Mouse (Mus musculus): ENCODE measurements around the gene Clint1. TPM values are rescaled to one million over a fixed set of nuclear protein-coding genes. Genes with fewer than 3 reads are reported as not detected.

The Clint1 gene
- total RNA-seq, 2 experiments from 2014 or later = 133 TPM

DNA sequence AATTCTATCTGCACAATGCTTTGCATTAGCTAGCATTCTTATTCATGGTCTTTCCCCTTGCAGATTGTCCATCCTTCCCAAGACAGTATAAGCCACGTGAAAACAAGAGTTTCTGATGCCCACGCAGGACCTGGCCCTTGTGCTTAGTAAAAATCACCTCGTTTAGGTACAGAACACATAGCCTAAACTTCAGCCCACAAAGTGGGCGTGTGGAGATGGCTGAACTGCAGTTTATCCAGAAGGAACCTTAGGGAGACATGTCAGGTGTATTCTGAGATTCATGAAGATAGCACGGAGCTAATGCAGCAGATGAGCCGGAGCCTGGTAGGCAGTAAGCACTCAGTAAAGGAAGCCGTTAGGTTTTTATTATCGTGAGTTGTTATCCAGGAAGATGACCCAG is 69.2 kb downstream of the Clint1 start:
- no peak for ATAC-seq (replicated peaks; ENCODE audit: poor library complexity)

DNA sequence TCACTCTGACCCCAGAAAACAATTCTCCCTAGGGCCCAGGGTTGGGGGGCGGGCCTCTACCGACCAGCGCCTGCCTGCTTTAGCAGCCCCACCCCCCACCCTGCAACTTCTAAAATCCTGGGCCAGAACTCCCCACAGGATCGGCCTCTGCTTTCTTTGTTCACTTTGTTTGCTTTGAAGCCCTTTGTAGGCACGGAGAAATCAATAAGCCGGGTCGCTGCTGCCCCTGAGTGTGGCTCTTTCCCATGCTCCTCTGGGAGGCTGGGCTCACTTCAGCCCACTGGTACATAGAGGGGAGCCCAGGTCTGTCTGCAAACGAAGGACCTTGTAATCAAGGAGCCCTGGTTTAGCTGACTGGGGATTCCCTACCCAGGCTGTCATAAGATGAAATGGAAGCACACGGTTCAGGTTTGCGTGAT is 69.6 kb downstream of the Clint1 start:
- ATAC-seq (replicated peaks; ENCODE audit: poor library complexity) = no peak

DNA sequence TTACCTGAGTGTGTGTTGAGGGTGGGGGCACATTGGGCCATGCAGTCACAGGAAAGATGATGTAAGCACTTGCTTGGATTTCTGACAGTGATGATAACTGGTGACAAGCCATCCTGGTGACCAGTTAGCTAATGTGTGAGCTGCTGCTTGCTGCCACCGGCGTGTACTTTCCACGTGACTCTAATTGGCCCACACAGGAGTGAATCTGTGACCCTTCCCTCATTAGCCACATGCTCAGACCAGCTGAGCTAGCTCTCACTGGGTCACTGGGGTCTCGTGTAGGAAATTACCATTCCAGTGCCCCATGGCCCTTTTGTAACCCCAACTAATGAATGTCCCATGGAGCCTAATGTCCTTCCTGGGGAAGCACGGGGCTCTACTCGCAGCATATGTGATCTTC is 73.6 kb downstream of the Clint1 start:
- no peak for ATAC-seq (replicated peaks; ENCODE audit: poor library complexity)

DNA sequence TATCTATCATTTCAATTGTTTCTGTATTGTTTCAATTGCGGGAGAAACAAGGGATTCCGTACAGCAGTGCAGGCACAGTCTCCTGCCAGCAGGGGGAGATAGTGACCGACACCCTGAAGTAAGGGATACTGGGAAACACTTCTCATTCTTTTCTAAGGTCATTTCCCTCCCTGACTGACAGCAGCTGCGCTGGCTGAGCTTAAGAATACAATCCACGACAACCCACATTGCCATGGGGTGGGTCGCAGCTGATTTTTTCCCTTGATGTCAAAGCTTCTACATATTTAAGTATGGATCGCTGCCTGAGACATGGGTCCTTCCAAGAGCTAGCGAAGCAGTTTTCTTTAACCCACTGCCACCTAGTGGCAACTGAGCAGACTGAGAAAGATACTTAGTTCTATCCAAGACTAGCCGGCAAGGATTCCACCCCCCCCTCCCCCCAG is 74.8 kb downstream of the Clint1 start:
- ATAC-seq (replicated peaks; ENCODE audit: poor library complexity) = peak; percentile 97

- no peak for ATAC-seq (replicated peaks; ENCODE audit: poor library complexity)
Measured at GRCm38 (mm10) chr11:45927456-45927855, 75.6 kb downstream of the Clint1 start.

DNA sequence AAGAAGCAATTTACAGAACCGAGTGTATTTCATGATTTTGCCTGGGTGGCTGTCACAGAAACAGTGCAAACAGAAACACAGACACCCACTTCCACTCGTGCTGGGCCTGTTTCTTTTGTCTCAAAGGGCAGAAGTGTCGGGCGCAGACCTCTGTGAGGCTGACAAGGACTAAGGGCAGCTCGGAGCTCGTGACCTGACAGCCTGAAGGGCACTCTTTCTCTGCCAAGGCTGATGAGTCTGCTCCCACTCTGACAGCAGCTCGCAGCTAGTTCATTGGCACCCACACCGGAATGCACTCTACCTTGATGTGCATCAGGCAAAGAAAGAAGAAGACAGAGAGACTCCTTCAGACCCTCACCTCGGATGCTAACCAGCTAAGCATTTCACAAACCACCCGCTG is 77.7 kb downstream of the Clint1 start:
- ATAC-seq (replicated peaks; ENCODE audit: poor library complexity) = no peak

DNA sequence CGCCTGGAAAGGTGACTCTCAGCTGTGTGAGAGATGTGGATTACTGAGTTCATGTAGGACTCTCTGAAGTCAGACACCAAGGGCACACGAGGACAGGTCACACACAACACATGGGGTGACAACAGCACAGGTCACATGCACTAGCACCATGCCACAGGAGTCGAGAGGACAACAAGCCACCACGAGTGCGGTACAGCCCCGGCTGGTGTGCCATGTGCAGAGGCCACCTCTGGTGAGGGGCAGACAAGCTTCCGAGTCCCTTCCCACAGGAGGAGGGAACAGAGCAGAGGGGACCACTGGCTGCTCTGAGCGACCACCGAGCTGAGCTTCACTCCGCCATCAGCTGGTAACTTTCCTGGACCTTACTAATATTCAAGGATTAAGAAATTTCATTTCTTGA is 80.9 kb downstream of the Clint1 start:
- ATAC-seq (replicated peaks; ENCODE audit: poor library complexity) = no peak

DNA sequence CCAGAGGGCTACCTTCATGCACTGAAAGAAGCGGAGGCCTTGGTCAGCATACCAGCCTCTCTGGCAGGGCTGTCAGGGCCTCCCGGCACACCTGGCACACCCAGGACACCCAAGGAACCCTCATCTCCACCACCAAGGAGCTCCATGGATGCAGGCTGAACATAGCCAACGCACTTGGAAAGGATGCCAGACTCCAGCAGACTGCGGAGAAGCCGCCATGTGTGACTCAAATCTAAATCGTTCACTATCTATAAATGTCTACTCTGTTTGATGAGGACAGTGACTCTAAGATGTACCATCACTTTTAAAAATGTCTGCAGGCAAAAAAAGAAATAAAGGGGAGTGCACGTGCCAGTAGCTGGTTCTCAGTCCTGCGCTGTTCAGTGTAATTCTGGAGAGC is 85.6 kb downstream of the Clint1 start:
- ATAC-seq (replicated peaks; ENCODE audit: poor library complexity) = no peak

DNA sequence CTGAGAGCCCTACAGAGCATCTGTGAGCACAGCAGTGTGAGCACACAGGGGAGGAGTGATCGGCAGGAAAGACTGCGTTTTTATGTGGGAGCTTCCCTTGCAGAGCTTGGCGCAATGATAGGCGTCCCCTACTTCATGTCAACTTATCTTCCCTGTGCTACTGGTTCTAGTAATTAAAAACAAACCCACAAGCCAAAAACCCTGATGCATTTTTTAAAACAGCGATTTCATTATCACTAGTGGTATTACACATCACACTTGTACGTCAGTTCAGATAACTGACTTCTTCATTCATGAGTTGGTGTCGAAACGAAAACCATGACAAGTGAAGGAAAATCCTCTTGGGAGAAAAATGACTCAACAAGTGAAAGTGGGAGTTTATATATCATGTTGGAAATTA is 87.1 kb downstream of the Clint1 start:
- ATAC-seq (replicated peaks; ENCODE audit: poor library complexity) = peak; percentile 64

DNA sequence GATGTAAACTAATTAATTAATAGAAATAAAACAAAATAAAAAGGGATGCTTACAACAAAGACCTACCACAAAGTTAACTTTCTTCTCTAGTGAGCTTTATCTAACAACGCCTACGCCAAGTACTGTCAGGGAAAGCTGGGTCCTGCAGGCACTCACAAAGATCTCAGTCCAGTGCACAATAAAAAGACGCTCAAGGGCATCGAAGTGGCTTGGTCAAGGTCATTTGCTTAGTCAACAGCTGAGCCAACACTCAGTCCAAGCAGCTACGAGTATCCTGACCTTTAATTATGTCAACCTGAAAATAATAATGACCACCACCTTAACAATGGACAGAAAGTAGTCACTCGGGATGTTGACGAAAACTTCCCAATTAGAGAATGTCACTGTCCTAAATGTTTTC is 90.4 kb downstream of the Clint1 start:
- ATAC-seq (replicated peaks; ENCODE audit: poor library complexity) = no peak

- no peak for ATAC-seq (replicated peaks; ENCODE audit: poor library complexity)
Measured at GRCm38 (mm10) chr11:45943108-45943705, 91.4 kb downstream of the Clint1 start.

DNA sequence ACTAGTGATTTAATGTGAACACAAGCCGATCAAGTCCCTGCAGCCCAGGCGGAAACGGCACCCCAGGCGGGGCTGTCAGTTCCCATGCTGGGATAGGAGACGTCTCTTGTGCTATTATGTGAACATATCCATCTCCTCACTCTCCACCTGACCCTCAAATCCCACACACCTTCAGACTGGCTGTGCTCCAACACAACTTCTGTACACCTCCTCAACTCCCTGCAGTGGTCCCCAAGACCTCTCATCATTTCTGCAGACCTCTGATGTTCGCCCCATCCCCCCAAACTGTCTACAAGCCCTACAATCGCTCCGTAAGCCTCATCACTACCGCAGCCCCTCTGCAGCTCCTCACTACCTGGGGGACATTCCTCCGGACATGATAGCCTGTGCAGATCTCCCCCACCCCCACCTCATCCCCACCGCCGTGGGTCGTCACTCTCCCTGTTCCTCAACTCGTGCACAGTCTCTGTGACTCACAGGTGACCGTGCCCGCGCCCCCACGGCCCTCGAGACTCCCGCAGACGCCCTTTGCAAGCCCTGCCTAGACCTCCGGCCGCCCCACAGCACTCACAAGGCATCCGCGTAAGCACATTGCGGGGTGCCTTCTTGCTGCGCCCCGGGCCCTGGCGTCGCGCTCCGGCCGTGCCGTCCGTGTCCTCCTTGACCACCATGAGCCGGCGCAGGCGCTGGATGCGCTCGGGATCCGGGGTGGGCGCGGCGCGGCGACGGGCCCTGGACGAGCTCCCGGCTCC is 92.2 kb downstream of the Clint1 start:
- peak; percentile 21 for ATAC-seq (replicated peaks; ENCODE audit: poor library complexity)

DNA sequence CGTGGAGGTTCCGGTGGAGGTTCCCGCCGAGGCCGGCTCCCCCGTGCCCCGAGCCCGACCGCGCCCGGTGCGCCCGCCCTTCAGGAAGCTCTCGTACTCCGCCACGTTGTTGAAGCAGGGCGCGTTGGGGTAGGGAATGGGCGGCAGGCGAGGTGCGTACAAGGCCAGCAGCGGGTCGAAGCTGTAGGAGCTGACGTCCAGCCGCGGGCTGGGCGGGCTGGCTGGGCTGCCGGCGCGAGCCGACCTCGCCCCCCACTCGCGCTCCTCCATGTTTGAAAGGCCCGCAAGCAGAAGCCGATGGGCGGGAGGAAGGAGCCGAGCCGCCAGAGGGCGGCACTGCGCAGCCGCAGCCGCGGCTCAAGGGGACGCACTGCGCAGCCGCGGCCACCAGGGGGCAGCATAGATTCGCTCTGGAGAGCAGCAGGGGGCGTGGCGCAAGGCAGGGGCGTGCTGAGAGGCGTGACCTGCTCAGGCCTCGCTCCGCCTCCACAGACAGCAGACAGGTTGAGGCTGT is 92.8 kb downstream of the Clint1 start, which contains the start of gene Lsm11:
Gene Lsm11 (minus strand): TSS at position 293 of the 514 bp plus-strand sequence.
- peak; percentile 94 for ATAC-seq (replicated peaks; ENCODE audit: poor library complexity)

- no peak for ATAC-seq (replicated peaks; ENCODE audit: poor library complexity)
Measured at GRCm38 (mm10) chr11:45946796-45947195, 94.9 kb downstream of the Clint1 start.

GRCm38 (mm10) chr11:45947491-45947890 is 95.6 kb downstream of the Clint1 start:
- ATAC-seq (replicated peaks; ENCODE audit: poor library complexity) = no peak

- peak; percentile 97 for ATAC-seq (replicated peaks; ENCODE audit: poor library complexity)
Measured at GRCm38 (mm10) chr11:45955127-45955627, 103.3 kb downstream of the Clint1 start, which contains the start of gene Thg1l. TSS of gene Thg1l (minus strand) at chr11:45955494.

- ATAC-seq (replicated peaks; ENCODE audit: poor library complexity) = peak; percentile 47
Measured at GRCm38 (mm10) chr11:45959598-45959997, 107.7 kb downstream of the Clint1 start.

DNA sequence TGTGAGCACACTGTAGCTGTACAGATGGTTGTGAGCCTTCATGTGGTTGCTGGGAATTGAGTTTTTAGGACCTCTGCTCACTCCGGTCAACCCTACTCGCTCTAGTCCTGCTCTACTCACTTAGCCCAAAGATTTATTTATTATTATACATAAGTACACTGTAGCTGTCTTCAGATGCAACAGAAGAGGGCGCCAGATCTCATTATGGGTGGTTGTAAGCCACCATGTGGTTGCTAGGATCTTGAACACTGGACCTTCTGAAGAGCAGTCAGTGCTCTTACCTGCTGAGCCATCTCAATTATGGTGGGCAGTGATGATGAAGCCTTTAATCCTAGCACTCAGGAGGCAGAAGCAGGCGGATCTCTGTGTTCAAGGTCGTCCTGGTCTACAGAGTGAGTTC is 108.2 kb downstream of the Clint1 start:
- no peak for ATAC-seq (replicated peaks; ENCODE audit: poor library complexity)

Data from megakaryocyte progenitor cell, adult 5-6 weeks (primary cell).